Mouse (Mus musculus): ENCODE measurements around the gene Mxra8.

Mxra8 gene

GRCm38 (mm10) chr4:155838187-155839153, 1.0 kb upstream of the Mxra8 start:
- DNase-seq, result no peak

- DNase-seq, result no peak
Measured at GRCm38 (mm10) chr4:155840076-155841002, 859 bp downstream of the Mxra8 start.

DNA sequence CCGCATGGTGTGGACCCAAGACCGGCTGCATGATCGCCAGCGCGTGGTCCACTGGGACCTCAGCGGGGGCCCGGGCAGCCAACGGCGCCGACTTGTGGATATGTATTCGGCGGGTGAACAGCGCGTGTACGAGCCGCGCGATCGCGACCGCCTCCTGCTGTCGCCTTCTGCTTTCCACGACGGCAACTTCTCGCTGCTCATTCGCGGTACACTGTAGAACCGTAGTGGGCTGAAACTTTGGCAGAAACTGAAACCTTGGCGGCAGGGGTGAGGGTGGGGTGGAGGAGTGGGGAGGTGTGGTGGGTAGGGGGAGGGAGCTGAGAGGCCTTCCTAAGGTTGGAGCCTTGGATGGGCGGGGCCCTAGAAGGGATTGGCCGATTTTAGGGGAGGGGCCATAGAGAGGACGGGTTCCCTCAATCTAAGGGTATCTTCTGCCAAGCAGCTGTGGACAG, 1.5 kb downstream of the Mxra8 start:
- peak; percentile 41 for DNase-seq

DNA sequence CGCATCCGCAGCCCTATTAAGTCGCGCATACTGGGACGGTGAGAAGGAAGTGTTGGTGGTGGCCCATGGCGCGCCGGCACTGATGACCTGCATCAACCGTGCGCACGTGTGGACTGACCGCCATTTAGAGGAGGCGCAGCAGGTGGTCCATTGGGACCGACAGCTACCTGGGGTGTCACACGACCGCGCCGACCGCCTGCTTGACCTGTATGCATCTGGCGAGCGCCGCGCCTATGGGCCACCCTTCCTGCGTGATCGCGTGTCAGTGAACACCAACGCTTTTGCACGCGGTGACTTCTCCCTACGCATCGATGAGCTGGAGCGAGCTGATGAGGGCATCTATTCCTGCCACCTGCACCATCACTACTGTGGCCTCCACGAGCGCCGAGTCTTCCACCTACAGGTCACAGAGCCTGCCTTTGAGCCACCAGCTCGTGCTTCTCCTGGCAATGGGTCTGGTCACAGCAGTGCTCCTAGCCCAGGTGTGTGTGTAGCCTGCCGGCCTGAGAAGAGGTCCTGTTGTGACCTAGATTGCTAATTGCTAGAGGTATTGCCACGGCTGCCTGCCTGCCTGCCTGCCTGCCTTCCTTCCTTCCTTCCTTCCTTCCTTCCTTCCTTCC, 2.3 kb downstream of the Mxra8 start:
- no peak for DNase-seq

DNA sequence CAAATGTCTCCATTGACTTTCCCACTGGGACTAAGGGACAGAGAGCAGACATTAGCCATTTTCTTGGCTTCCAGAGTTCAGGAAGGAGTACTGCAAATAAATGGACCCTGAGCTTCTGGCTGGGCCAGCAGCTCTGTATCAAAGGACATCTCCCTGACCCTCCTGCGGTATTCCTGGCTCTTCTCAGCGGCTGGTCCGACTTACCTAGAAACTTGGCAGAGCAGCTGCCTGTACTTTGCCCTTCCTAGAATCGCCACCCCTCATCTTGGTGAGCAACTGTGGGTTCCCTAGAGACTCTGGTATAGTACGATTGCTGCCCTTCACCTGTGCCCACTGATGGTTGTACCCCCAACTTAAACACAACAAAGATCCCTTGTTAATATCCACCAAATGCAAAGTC, 3.8 kb downstream of the Mxra8 start:
- no peak for DNase-seq

DNA sequence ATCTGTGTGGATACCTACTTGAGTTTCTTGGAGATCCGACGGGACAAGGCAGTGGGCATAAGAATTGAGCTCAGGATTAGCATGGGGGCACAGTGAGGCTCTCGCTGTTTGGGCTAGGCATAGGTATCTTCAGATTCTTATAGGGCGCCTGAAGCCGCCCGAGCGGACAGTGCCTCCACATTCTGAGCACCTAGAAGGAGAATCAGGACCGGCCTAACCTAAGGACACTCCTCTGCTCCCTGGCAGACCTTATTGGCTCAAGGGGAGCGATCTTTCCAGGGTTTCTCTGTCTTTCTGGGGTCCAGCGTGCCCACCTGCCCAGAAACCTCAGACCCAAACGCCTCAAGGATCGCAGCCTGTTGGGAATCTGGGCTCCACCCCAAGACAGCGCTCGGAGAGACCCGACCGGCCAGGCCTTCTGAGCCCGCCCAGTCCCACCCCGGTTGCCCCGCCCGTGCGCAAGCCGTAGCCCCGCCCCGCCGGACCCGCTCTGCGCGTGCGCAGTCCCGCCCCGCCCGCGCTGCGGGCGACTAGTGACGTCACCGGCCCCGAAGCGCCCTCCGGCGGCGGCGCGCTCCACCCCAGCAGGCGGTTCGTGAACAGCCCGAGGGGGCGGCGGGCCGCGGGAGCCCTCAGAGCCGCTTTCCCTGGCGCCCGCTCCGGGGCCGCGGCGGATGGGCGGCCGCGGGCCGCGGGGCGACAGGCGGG, 7.5 kb downstream of the Mxra8 start, which contains the start of gene Dvl1:
TSS of gene Dvl1 (plus strand) at position 532 of the 708 bp plus-strand sequence.
- DNase-seq, result peak; percentile 86

GRCm38 (mm10) chr4:155847591-155848352, 8.3 kb downstream of the Mxra8 start:
- no peak for DNase-seq

DNA sequence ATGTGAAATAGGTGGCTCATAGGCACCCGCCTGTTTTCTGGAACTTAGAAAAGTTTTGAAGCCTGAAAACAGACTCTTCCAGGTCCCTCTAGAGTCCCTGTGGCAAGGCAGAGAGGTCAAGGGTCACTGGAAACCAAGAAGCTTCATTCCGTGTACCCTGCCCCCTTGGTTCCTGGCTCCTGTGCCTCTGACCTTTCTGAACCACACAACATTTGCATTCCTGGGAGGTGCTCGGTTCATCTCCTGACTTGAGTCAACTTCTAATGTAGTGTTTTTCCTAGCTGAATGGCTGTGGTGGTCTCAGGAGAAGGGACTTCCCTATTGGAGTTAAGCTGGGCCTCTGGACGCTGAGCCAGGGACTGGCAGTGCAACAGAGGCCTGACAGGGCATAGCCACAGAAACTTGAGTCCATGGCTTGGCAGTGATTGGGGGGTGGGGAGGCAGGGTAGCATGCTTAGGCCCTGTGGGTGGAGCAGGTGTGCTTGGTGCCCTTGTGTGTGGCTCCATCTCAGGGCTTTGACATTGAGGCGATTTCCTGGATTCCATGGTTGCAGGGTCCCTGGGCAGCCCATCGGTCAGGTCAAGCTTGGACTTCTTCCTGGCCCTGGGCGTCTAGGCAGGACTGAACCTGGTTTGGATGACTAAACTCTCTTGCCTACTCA, 9.1 kb downstream of the Mxra8 start:
- DNase-seq, result no peak

GRCm38 (mm10) chr4:155849391-155849790, 9.9 kb downstream of the Mxra8 start:
- DNase-seq, result no peak

- no peak for DNase-seq
Measured at GRCm38 (mm10) chr4:155849792-155850451, 10.4 kb downstream of the Mxra8 start.

- no peak for DNase-seq
Measured at GRCm38 (mm10) chr4:155851368-155851767, 11.9 kb downstream of the Mxra8 start.

- no peak for DNase-seq
Measured at GRCm38 (mm10) chr4:155851951-155852411, 12.5 kb downstream of the Mxra8 start.

- no peak for DNase-seq
Measured at GRCm38 (mm10) chr4:155853421-155853820, 13.9 kb downstream of the Mxra8 start.

GRCm38 (mm10) chr4:155854991-155855390, 15.5 kb downstream of the Mxra8 start:
- DNase-seq, result no peak

GRCm38 (mm10) chr4:155856071-155856470, 16.6 kb downstream of the Mxra8 start:
- DNase-seq, result no peak

GRCm38 (mm10) chr4:155856881-155857280, 17.4 kb downstream of the Mxra8 start:
- DNase-seq, result no peak

DNA sequence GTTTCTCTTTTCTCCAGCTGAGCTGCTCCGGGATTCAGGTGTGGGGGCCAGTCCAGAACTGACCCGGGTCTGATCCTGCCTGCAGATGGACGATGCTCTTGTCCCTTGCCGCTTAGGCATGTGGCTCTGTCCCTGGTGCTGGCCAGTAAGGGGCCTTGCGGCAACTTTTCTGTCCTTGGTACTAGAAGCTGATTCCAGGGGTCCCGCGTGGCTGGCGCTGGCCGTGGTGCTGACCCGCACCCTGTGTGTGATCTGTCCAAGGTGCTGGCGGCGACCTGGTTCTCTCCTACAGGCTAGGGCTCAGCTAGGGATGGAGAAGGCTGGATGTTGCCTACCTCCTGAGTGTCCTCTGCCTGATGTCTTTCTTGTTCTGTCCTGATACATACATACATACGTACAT, 19.8 kb downstream of the Mxra8 start:
- DNase-seq, result no peak

DNA sequence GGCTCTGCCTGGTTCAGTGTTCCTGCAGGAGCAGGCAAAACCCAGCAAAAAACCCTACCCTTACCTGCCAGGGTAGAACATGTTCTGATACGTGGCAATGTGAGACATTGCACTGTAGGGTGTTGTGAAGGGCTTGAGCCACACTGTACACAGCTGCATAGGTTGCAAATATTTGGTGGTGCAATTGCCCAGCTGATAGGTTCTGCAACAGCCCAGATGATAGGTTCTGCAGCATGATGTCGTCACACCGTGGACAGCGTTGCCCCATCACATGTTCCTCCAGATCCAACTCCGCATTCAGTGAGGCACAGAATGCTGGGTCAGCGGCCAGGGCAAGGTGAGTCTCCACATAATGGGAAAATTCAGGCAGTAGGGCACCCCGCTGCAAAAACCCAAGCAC, 22.3 kb downstream of the Mxra8 start:
- no peak for DNase-seq

GRCm38 (mm10) chr4:155863001-155863400, 23.5 kb downstream of the Mxra8 start, which contains the start of gene Tas1r3:
Tas1r3 (minus strand) TSS chr4:155863362.
- DNase-seq, result no peak

All from layer of hippocampus, adult 9-11 months (tissue).